Mouse (Mus musculus) G1E (cell line): ENCODE results near the gene Haspin. TPM values are rescaled to one million over a fixed set of nuclear protein-coding genes. Genes with fewer than 3 reads are reported as not detected.
"Not testable (repeated sequence)": the region's sequence is repeated elsewhere in the genome, so short reads cannot be mapped to it uniquely, and the experiment has no call there.

Experiments used
- ATAC-seq: 2 replicates; pipeline ENCODE4 v1.8.0; 2016; ENCODE audit warnings: mild to moderate bottlenecking; ENCODE audit not compliant: insufficient number of reproducible peaks, poor library complexity, low FRiP score, severe bottlenecking; ENCODE audit errors: extremely low read depth
- DNase-seq: peaks from one replicate; pipeline ENCODE4 v3.0.0; 2012; ENCODE audit warnings: low spot score
- H3K27me3 ChIP-seq: 2 replicates; pipeline ENCODE4 v1.6.1; 2012; ENCODE audit warnings: mild to moderate bottlenecking, low read length, inconsistent platforms; ENCODE audit not compliant: insufficient read depth
- H3K36me3 ChIP-seq: replicated peaks from 2 replicates; pipeline ENCODE3; 2012; ENCODE audit warnings: mild to moderate bottlenecking, inconsistent platforms
- H3K4me1 ChIP-seq: 2 replicates; pipeline ENCODE4 v1.6.1; 2012; ENCODE audit warnings: low read depth, low read length, inconsistent platforms, mixed read lengths; ENCODE audit not compliant: insufficient read depth
- H3K4me3 ChIP-seq: 2 replicates; pipeline ENCODE4 v1.5.1; 2012; ENCODE audit warnings: low read depth, mild to moderate bottlenecking, inconsistent platforms, low read length, moderate library complexity, mixed read lengths
- H3K9me3 ChIP-seq: replicated peaks from 2 replicates; pipeline ENCODE4 v1.6.1; 2012; ENCODE audit warnings: inconsistent platforms
- CTCF ChIP-seq: IDR thresholded peaks from 2 replicates; pipeline ENCODE4 v1.5.1; 2012; ENCODE audit warnings: low read depth, low read length, inconsistent platforms, mixed read lengths
- GATA1 ChIP-seq: IDR thresholded peaks from 2 replicates; pipeline ENCODE4 v1.6.1; 2012; ENCODE audit warnings: borderline replicate concordance, low read length, inconsistent platforms, mixed read lengths
- GATA2 ChIP-seq: IDR thresholded peaks from 2 replicates; pipeline ENCODE4 v1.6.1; 2012; ENCODE audit warnings: low read depth, low read length, inconsistent platforms, borderline replicate concordance
- POLR2AphosphoS5 ChIP-seq: IDR thresholded peaks from 2 replicates; pipeline ENCODE4 v1.6.1; 2012; ENCODE audit warnings: low read depth, low read length, inconsistent platforms; ENCODE audit not compliant: insufficient replicate concordance
- TAL1 ChIP-seq: conservative IDR thresholded peaks from 2 replicates; pipeline ENCODE4 v1.6.1; 2012; ENCODE audit warnings: low read depth, low read length, inconsistent platforms, mixed read lengths
- polyA plus RNA-seq: library from polyadenylated mRNA; stranded (reverse); fragments of >175 nt; gene quantifications from 2 replicates; pipeline ENCODE4 v1.2.3, GENCODE M21; 2012
- total RNA-seq, 2 experiments: library from RNA; stranded (forward) in 1 of 2; stranded (reverse) in 1 of 2; fragments of 200-1000 nt in 1 of 2; fragments of >200 nt in 1 of 2; fragmentation: Nextera tagmentation in 1 of 2; gene quantifications; 2 replicates each; pipeline ENCODE4 v1.2.3; 2014 to 2017

The Haspin gene
- total and polyA plus RNA-seq, 3 experiments: 16.7 to 19.5 (median 17.5) TPM

DNA sequence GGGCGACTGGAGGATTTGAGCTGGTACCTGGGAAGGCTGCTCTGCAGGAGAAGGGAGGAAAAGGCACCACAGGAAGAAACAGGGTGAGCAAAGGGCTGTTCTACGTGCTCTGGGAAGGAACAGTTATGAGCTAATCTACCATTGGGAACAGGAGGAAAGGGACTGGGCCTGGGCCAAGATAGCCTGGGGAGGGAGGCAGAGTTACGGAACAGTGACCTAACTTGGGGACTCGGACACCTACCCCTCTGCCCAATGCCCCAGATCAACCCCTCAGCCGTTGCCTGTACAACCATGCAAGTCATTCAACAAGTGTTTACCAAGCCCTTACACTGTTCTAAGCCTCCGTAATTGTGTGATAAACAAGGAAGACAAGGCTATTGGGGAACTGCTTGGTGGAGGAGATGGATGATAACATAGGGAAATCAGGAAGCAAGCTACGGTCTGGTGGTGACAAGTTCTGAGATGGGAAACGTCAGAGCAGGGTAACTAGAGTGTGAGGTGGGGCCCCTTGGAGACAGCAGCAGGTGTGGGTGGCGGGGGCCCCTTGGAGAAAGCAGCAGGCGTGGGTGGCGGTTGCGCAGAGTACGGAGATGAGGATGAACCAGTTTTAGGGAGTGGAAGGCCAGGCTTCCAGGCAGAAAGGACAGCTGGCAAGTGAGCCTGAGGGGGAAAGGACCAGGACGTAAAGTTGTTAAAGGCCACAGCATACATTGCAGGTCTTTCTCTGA is 29.0 kb downstream of the Haspin start:
- H3K4me3 ChIP-seq: no peak overlapping the region; the same call in 1 of the 2 replicates
- H3K27me3 ChIP-seq: peaks cover 26% of the 10 kb centered on the region
- H3K36me3 ChIP-seq: no peaks in the 10 kb centered on the region
- DNase-seq: peak; percentile 42
- peaks cover 33% of the 10 kb centered on the region for H3K4me1 ChIP-seq
- TF ChIP-seq GATA2 (no peak), POLR2AphosphoS5 (no peak), TAL1 (no peak), GATA1 (no peak), CTCF (no peak)
- H3K9me3 ChIP-seq: no peaks in the 10 kb centered on the region
- ATAC-seq: peak; percentile 45

GRCm38 (mm10) chr11:73108195-73108897 is 29.7 kb downstream of the Haspin start:
- DNase-seq (no peak), ATAC-seq (peak; percentile 28; the same call in 1 of the 2 replicates)
- peaks cover 29% of the 10 kb centered on the region for H3K27me3 ChIP-seq
- no peak for TF ChIP-seq POLR2AphosphoS5
- no peak for TF ChIP-seq CTCF
- TF ChIP-seq GATA1: no peak
- no peak for TF ChIP-seq GATA2
- no peak for TF ChIP-seq TAL1
- H3K4me1 ChIP-seq: peaks cover 33% of the 10 kb centered on the region
- no peak overlapping the region for H3K4me3 ChIP-seq
- no peaks in the 10 kb centered on the region for H3K9me3 ChIP-seq
- no peaks in the 10 kb centered on the region for H3K36me3 ChIP-seq

DNA sequence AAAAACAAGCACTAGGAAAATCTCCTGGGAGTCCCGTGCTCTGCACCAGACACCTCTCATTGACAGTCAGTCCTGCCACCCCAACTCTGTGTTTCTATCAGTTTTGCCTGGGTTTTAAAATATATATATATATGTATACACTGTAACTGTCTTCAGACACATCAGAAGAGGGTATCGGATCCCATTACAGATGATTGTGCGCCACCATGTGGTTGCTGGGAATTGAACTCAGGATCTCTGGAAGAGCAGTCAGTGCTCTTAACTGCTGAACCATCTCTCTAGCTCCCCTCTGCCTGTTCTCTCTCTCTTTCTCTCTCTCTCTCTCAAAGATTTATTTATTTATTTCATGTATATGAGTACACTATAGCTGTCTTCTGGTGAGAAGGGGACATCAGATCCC is 30.7 kb downstream of the Haspin start:
- peaks cover 33% of the 10 kb centered on the region for H3K4me1 ChIP-seq
- not testable (repeated sequence) for H3K4me3 ChIP-seq, ATAC-seq, H3K9me3 ChIP-seq, H3K36me3 ChIP-seq, DNase-seq
- H3K27me3 ChIP-seq: peaks cover 26% of the 10 kb centered on the region

- H3K4me1 ChIP-seq: peaks cover 27% of the 10 kb centered on the region
- no peak overlapping the region for H3K4me3 ChIP-seq
- peaks cover 27% of the 10 kb centered on the region for H3K27me3 ChIP-seq
- H3K36me3 ChIP-seq: no peaks in the 10 kb centered on the region
- DNase-seq: no peak
- no peak for ATAC-seq
- no peak for TF ChIP-seq TAL1
- TF ChIP-seq CTCF: no peak
- TF ChIP-seq GATA1: no peak
- TF ChIP-seq GATA2: no peak
- TF ChIP-seq POLR2AphosphoS5: no peak
- no peaks in the 10 kb centered on the region for H3K9me3 ChIP-seq
Measured at GRCm38 (mm10) chr11:73105246-73105645, 32.8 kb downstream of the Haspin start.

GRCm38 (mm10) chr11:73101308-73101707 is 36.8 kb downstream of the Haspin start:
- DNase-seq (no peak), ATAC-seq (no peak)
- H3K4me1 ChIP-seq: peaks cover 7% of the 10 kb centered on the region; the same call in 1 of the 2 replicates
- H3K36me3 ChIP-seq: no peaks in the 10 kb centered on the region
- H3K27me3 ChIP-seq: peaks cover 22% of the 10 kb centered on the region
- no peak overlapping the region for H3K4me3 ChIP-seq
- TF ChIP-seq CTCF (no peak), GATA1 (no peak), GATA2 (no peak), TAL1 (no peak), POLR2AphosphoS5 (no peak)
- no peaks in the 10 kb centered on the region for H3K9me3 ChIP-seq

DNA sequence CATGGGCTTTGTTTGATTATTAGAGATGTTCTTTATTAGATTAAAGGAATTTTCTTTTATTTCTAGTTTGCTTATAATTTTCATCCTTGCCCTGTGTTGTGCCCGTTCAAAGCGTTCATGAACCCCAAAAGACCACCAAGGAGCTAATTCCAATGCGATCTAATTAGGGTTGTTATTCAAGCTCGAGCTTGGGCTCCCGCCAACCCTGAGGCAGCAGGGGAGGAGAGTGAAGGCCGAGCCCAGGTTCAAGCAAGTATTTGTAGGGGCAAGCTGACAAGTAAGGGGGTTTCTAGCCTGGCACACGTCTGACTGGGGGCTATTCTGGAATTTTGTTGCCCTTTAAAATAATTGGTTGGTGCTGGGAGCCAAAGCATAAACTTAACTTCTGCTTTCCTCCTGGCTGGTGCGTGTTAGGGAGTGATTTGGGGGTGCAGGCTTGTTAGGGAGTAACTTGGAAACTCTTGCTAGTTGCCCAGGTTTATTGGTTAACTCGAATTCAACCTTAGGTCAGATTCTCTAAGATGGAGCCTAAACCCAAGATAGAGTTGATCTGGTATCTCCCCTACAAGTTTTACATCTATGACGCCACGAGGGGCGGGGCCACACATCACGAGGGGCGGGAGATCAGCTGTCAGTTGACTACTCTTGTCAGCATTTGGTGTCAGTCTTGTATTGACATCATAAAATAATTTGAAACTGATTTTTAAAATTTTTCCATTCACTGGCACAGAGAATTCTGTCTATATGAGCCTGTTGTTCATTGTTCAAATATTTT is 37.9 kb downstream of the Haspin start:
- no peak for ATAC-seq
- DNase-seq: no peak
- H3K27me3 ChIP-seq: peaks cover 34% of the 10 kb centered on the region

More for the DNA sequence above, 37.9 kb downstream of the Haspin start:
- TF ChIP-seq TAL1 (no peak), POLR2AphosphoS5 (no peak), GATA2 (no peak), GATA1 (no peak), CTCF (no peak)
- H3K4me1 ChIP-seq: peaks cover 15% of the 10 kb centered on the region
- H3K36me3 ChIP-seq: no peaks in the 10 kb centered on the region
- H3K4me3 ChIP-seq: no peak overlapping the region
- no peaks in the 10 kb centered on the region for H3K9me3 ChIP-seq
